Mouse (Mus musculus) kidney, postnatal 36 days (tissue): ENCODE results near the gene Gm49369.
A peak's percentile ranks its signal among the peaks of the same experiment; 100 is the strongest.
"Not testable (repeated sequence)": the region's sequence is repeated elsewhere in the genome, so short reads cannot be mapped to it uniquely, and the experiment has no call there.

Experiments used
- DNase-seq, 2 experiments: peaks; one replicate each; pipeline ENCODE4 v3.0.0; 2021 to 2022; ENCODE audit warnings: mixed read lengths in 2 of 2

Gm49369 gene

DNA sequence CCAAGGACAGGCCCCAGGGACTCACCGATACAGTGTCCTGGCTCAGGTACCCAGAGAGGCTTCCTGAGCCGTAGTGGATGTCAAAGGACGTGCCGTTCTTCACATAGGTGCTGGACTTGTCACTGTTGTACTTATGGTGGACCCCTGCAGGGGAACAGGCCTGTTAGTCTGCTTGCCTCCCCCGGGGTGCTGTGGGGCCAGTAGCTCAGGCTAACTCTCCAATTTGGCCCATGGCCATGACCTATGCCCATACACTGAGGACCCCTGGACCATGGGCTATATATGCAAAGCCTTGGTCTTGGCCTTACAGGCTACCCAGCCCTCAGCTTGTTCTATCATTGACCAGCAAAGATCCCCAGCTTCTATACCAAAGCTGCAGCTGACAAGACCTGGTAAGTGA lies at the start of gene Gm49369:
Gene Gm49369, minus strand, starts transcription at position 101 of the 400 bp plus-strand sequence.
- no peak for DNase-seq

GRCm38 (mm10) chr7:142431106-142431505 lies 48.6 kb upstream of the Gm49369 start:
- no peak for DNase-seq

- peak in 1 of 2 experiments; percentile 46 for DNase-seq
These were observed 47.8 kb upstream of the Gm49369 start for GRCm38 (mm10) chr7:142430160-142430678.

DNA sequence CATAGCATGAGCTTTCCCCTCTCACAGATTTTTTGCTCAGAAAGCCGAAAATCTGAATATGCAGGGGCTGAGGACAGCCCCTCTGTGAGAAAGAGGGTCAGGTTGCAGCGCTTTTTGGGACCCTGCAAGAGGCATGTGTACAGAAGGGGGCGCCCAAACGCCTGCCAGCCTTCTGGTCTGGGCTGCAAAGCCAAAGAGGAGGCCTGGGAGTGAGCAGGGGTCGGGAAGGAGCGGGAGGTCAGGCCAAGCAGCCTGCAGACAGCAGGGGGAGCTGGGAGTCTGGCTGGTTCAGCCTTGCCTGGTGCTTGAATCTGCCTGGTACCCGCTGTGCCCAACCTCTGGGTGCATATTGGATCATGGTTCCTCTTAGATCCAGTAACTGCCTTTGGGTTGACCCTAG lies 45.7 kb upstream of the Gm49369 start:
- DNase-seq = peak in 1 of 2 experiments; percentile 44

DNA sequence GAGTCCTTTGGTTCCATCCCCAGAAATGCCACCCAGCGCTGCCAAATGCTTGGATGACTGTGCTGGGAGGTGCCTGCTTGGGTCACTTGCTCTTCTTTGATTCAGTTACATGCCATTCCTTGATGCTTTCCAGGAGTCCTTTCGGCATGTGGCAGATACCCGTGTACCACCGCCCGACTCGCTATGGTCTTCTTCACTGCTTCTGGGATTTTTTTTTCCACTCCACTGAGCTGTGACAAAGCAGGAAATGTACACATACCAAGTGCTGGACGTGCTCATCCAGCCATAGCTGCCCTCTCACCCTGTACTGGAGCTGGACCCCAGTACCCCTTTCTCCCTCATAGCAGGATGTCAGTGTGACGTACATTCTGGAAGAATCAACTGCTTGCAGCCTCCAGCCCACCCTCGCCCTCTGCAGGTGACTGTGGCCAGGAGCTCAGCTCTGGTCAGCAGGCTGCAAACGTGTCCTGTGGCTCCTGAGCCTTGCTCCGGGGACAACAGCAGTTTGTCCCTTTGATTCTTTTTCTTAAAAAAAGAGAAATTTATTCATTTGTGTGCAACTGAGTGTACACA lies 43.3 kb upstream of the Gm49369 start:
- peak; percentile 34 to 74 for DNase-seq

GRCm38 (mm10) chr7:142421826-142422225 lies 39.4 kb upstream of the Gm49369 start:
- DNase-seq = no peak

- DNase-seq = no peak
These were observed 37.4 kb upstream of the Gm49369 start for GRCm38 (mm10) chr7:142419887-142420286.

GRCm38 (mm10) chr7:142418679-142419078 lies 36.2 kb upstream of the Gm49369 start:
- DNase-seq = no peak

- no peak for DNase-seq
These were observed 35.6 kb upstream of the Gm49369 start for GRCm38 (mm10) chr7:142418027-142418426.

DNA sequence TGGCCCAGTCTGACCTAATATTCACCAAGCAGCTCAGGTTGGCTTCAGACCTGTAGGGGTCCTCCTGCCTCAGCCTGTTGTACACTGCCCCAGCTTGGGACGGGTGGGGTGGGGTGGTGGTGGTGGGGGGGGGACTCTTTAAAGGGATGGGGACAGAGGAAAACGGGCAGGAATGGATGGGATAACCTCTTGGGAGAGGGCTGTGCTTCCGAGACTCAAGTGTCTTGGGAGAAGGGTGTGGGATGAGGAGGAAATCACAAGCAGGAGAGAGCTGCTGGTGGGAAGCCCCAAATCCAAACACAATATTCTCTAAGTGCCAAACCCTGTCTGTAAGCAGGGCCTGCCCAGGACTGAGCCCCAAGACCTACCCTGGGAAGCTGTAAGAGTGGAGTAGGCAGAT lies 33.8 kb upstream of the Gm49369 start:
- DNase-seq = no peak

DNA sequence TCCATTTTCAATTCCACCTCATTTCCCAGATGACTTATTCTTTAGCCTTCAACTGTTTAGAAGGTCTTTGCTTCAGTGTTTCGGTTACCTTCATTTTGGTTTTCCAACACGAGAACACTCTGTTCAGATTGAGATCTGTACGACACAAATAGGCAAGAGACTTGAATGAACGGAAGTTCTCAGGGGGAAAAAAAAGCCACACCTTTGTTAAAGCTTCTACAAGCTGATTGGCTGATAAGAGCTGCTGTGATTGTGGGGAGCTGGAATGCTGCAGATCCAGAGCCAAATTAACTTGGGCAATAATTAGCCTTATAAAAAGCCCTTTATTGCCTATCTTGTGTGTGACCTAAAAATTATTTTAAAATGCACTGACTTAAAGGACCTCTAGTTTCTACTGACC lies 32.8 kb upstream of the Gm49369 start:
- DNase-seq = peak in 1 of 2 experiments; percentile 45

DNA sequence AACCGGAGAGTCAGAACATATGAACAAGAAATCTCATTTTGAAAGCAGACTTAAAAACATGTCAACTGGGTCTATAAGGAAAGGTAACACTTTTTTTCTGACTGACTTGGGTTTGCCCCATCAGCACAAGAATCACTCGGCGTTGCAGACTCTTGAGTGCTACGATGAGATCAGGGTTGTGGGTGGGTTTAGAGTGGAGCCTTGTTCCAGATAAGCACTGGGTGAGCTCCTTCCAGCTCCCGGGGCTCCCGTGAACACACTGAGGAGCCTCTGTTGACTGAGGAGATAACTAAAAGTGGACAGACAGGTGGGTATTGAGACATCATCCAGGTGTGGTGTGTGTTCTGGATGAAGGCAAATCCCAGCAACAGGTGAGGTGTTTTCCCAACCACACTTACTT lies 30.8 kb upstream of the Gm49369 start:
- DNase-seq = no peak

DNA sequence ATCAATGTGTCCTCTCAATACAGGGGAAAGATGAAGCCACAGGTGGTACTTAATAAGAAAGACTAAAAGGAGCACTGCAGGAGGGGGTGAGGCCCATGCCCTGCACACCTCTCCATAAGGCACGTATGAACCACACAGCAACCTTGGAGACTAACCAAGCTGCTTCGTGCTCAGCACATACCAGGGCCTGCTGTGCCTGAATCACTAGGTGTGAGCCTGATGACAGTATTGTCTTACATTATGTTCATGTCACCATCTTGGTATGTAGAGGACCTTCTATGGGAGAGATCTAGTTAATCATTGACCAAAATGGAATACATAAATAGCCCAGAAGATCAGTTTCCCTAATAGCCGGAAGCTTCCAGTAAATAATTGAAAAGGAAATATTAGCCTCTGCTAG lies 27.1 kb upstream of the Gm49369 start:
- no peak for DNase-seq

GRCm38 (mm10) chr7:142408686-142409085 lies 26.2 kb upstream of the Gm49369 start:
- no peak for DNase-seq

- DNase-seq = no peak
These were observed 25.5 kb upstream of the Gm49369 start for GRCm38 (mm10) chr7:142407935-142408334.

DNA sequence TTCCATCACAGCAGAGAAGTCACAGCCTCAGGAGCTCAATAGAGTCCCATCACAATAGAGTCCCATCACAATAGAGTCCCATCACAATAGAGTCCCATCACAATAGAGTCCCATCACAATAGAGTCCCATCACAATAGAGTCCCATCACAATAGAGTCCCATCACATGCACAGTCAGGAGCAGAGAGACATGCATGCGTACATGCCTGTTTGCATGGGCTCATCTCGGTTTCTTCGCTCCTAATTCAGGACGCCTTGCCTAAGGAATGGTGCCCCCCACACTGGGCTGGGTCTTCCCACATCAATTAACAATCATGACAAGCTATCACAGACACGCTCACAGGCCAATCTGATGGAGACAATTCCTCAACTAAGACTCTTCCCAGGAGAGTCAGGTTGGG lies 22.7 kb upstream of the Gm49369 start:
- not testable (repeated sequence) for DNase-seq

GRCm38 (mm10) chr7:142403591-142403990 lies 21.1 kb upstream of the Gm49369 start:
- no peak for DNase-seq

DNA sequence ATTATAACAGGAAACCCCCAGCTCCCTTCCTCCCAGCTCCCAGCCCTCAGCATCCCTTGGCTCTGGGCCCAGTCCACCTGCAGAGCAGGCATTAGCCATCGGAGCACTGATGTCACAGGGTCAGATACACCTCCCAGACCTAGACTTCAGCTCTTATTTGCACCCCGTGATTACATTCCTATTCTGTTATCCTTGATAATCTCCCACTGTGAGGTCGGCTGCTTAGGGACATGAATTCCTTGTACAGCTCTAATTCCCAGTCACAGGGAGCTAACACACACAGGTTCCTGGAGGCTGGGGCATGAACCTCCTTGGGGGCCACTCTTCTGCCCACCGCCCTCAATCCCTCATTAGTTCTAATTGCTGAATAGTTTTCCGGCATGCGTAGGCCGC lies 18.3 kb upstream of the Gm49369 start:
- DNase-seq = peak; percentile 36 to 55

GRCm38 (mm10) chr7:142400112-142400749 lies 17.8 kb upstream of the Gm49369 start:
- DNase-seq = no peak

GRCm38 (mm10) chr7:142399250-142399649 lies 16.8 kb upstream of the Gm49369 start:
- no peak for DNase-seq

- DNase-seq = peak; percentile 46 to 54
These were observed 15.6 kb upstream of the Gm49369 start for GRCm38 (mm10) chr7:142398052-142398451.

- no peak for DNase-seq
These were observed 14.1 kb upstream of the Gm49369 start for GRCm38 (mm10) chr7:142396611-142397010.

- no peak for DNase-seq
These were observed 13.0 kb upstream of the Gm49369 start for GRCm38 (mm10) chr7:142395472-142395871.
